Mouse (Mus musculus) spleen, adult 2 months (tissue): ENCODE results near the gene Sp3. TPM values are rescaled to one million over a fixed set of nuclear protein-coding genes. Genes with fewer than 3 reads are reported as not detected.

Experiments used
- DNase-seq, 2 experiments: peaks; one replicate each; pipeline versions ENCODE4 v3.0.0 to v3.0.0-alpha.2; 2012 to 2021; ENCODE audit warnings: low spot score in 2 of 2, low read depth in 1 of 2
- H3K27ac ChIP-seq: fragments of 200-500 bp; 2 replicates; pipeline ENCODE4 v1.5.1; 2012; ENCODE audit warnings: low read length, inconsistent platforms; ENCODE audit not compliant: insufficient read depth
- H3K27me3 ChIP-seq: fragments of 200-500 bp; 2 replicates; pipeline ENCODE4 v1.6.1; 2012; ENCODE audit warnings: mild to moderate bottlenecking, moderate library complexity, low read length, inconsistent platforms; ENCODE audit not compliant: control insufficient read depth, insufficient read depth
- H3K36me3 ChIP-seq: fragments of 200-500 bp; 2 replicates; pipeline ENCODE4 v1.6.1; 2012; ENCODE audit warnings: mild to moderate bottlenecking, low read length, inconsistent platforms; ENCODE audit not compliant: control insufficient read depth, insufficient read depth
- H3K4me1 ChIP-seq: fragments of 200-500 bp; 2 replicates; pipeline ENCODE4 v1.6.1; 2011; ENCODE audit warnings: inconsistent platforms; ENCODE audit not compliant: control insufficient read depth, insufficient read depth, insufficient read length
- H3K4me3 ChIP-seq: fragments of 200-500 bp; 2 replicates; pipeline ENCODE4 v1.5.1; 2011; ENCODE audit warnings: mild to moderate bottlenecking, inconsistent platforms; ENCODE audit not compliant: insufficient read depth, insufficient read length; ENCODE audit errors: extremely low read depth
- CTCF ChIP-seq: fragments of 200-500 bp; IDR thresholded peaks from 2 replicates; pipeline ENCODE4 v1.5.1; 2011; ENCODE audit warnings: mild to moderate bottlenecking, inconsistent platforms; ENCODE audit not compliant: insufficient read depth, insufficient read length, insufficient replicate concordance; ENCODE audit errors: extremely low read depth
- POLR2A ChIP-seq: fragments of 200-500 bp; IDR thresholded peaks from 2 replicates; pipeline ENCODE4 v1.6.1; 2011; ENCODE audit warnings: low read depth, low read length, inconsistent platforms
- WGBS: fragments of 180-500 bp; shearing (Covaris S2); methylation state at CpG from one replicate; pipeline ENCODE4 v1.1.7; 2018; 5-methylcytosine and 5-hydroxymethylcytosine counted together
- polyA plus RNA-seq: library from polyadenylated mRNA; depleted of rRNA; stranded (reverse); fragments of >200 nt; gene quantifications from 2 replicates; pipeline ENCODE4 v1.2.3, GENCODE M21; 2012; rRNA removed

Sp3 gene
- polyA plus RNA-seq, result 9.4 and 11.0 TPM in 2 replicates

DNA sequence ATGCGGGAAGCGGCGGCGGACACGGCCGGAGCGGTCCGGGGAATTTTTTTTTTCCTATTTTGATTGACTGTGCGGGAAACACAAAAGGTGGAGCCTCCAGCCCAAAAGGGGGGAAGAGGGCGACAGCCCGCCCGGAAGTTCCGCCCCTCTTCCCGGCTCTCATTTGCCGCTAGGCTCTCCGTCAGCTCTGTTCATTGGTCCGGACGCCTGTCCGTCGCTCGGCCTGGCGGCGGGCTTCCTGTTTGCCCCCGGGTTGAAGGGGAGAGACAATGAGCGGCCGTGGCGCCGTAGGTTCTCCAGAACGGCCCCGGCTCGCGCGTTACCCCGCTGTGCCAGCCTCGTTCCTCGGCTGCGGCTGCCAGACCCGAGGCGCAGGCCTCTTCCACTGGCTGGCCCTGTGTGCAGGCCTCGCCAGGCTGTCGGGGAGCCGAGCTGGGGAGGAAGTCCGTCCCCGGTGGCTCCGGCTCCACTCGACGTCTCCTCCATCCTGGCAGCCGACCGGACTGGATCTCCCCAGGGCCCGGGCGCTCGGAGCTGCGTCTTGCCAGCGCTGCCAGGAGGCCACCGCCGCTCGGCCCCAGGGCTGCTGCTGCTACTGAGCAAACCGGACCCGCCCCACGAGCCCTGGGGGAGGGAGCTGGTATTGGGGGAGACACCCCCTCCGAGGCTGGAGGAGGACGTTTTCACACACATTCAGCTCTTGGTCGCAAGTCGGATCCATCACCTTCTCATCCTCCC is at the start of gene Sp3:
TSS of gene Sp3 (minus strand) at position 110 of the 738 bp plus-strand sequence.
- Histone ChIP-seq H3K4me3 (peak within 1 kb of the TSS; percentile 100), H3K36me3 (peaks cover 2% of the 10 kb centered on the region), H3K27ac (peak within 1 kb of the TSS; percentile 100), H3K27me3 (no peaks in the 10 kb centered on the region), H3K4me1 (peaks cover 6% of the 10 kb centered on the region)
- no peak for TF ChIP-seq CTCF
- TF ChIP-seq POLR2A, result peak; percentile 94
- DNase-seq, result peak; percentile 93 to 98
- WGBS, result under 1% methylated on average over 64 of the region's 64 CpGs

GRCm38 (mm10) chr2:73029846-73030245 is 49.6 kb upstream of the Sp3 start:
- TF ChIP-seq CTCF (no peak), POLR2A (no peak)
- Histone ChIP-seq H3K4me3 (no peak overlapping the region), H3K27me3 (no peaks in the 10 kb centered on the region), H3K36me3 (no peaks in the 10 kb centered on the region), H3K27ac (no peak overlapping the region), H3K4me1 (peaks cover 2% of the 10 kb centered on the region; the same call in 1 of the 2 replicates)
- DNase-seq, result no peak
- 88% methylated on average over 3 of the region's 3 CpGs for WGBS

DNA sequence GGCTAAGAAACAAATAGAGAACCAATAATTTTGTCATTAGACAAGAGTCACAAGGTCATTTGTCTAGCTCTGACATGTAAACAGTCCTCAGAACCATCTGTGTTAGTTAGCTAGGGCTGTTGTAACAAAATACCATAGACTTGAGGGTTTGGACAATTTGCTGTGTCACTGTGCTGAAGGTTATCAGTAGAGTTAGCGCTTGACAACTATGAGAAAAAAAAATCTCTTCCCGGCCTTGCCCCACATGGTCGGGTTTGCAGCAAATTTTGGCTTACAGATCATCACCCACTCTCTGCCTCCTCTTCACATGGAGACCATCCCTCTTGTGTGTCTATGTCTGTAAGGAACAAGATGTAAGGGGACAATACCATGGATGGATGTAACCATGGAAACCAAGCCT is 47.8 kb upstream of the Sp3 start:
- Histone ChIP-seq H3K27ac (no peak overlapping the region), H3K4me3 (no peak overlapping the region), H3K27me3 (no peaks in the 10 kb centered on the region), H3K36me3 (no peaks in the 10 kb centered on the region), H3K4me1 (peaks cover 2% of the 10 kb centered on the region; the same call in 1 of the 2 replicates)
- 77% methylated on average over 3 of the region's 3 CpGs for WGBS
- no peak for DNase-seq
- TF ChIP-seq CTCF (no peak), POLR2A (no peak)

- no peak overlapping the region for H3K27ac ChIP-seq
- DNase-seq, result no peak
- 43% methylated on average over 3 of the region's 3 CpGs for WGBS
These were observed 46.9 kb upstream of the Sp3 start for GRCm38 (mm10) chr2:73027126-73027525.

GRCm38 (mm10) chr2:73023803-73024202 is 43.6 kb upstream of the Sp3 start:
- no peaks in the 10 kb centered on the region for H3K36me3 ChIP-seq
- no peak for DNase-seq
- TF ChIP-seq CTCF, result no peak
- no peak overlapping the region for H3K4me3 ChIP-seq
- H3K27ac ChIP-seq, result no peak overlapping the region
- H3K27me3 ChIP-seq, result no peaks in the 10 kb centered on the region
- H3K4me1 ChIP-seq, result no peaks in the 10 kb centered on the region
- 61% methylated on average over 6 of the region's 6 CpGs for WGBS

More at GRCm38 (mm10) chr2:73027126-73027525, 46.9 kb upstream of the Sp3 start:
- Histone ChIP-seq H3K4me3 (no peak overlapping the region), H3K4me1 (no peaks in the 10 kb centered on the region), H3K27me3 (no peaks in the 10 kb centered on the region), H3K36me3 (no peaks in the 10 kb centered on the region)
- no peak for TF ChIP-seq CTCF
- no peak for TF ChIP-seq POLR2A

DNA sequence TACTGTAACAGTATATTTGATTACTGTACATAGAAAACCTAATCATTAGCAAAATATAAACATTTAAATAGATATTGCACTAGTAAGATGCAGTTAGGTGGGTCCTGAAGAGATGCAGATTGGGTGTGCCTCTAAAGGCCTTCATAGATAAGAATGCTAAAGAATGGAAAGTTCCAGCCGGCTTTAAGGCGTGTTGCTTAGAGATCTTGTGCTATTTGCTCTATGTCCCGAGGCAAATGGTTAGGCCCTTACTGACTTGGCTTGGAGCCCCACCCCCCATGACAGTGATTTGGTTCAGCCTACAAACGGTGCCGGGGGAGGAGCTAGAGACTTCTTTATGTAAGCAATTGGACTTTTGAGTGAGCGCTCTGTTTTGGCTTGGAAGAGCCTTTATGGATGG is 40.8 kb upstream of the Sp3 start:
- DNase-seq, result no peak
- Histone ChIP-seq H3K4me3 (no peak overlapping the region), H3K27me3 (no peaks in the 10 kb centered on the region), H3K4me1 (no peaks in the 10 kb centered on the region), H3K27ac (no peak overlapping the region), H3K36me3 (no peaks in the 10 kb centered on the region)
- WGBS, result 83% methylated on average over 6 of the region's 6 CpGs
- TF ChIP-seq CTCF, result no peak
- no peak for TF ChIP-seq POLR2A
